Mouse (Mus musculus) urinary bladder, adult 18-20 months (tissue): ENCODE measurements around the gene Eml1.
A peak's percentile ranks its signal among the peaks of the same experiment; 100 is the strongest.

ENCODE experiments used
- DNase-seq, 2 experiments: peaks; one replicate each; pipeline ENCODE4 v3.0.0; 2022; ENCODE audit warnings: low spot score in 2 of 2, mixed read lengths in 2 of 2

The Eml1 gene

DNA sequence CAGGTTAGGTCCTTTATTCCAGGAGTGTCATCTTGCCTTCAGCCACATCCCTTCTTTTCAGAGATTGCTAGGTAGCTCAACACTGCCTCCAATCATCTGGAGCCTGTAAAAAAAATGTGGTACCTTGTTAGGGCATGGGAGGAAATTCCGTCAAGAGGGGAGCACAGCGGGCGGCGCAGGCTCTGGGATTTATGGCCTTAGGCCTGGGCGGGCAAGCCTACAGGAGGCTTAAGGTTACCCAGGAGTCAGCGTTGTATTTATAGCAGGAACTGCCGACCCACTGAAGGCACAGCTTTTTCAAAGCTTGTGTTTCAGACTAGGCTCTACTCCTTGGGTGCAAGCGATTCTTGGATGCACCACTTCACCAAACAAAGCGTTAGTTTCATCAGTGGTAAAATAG lies 2.9 kb downstream of the Eml1 start:
- no peak for DNase-seq

- DNase-seq = no peak
Observed at GRCm38 (mm10) chr12:108374689-108375088, 3.9 kb downstream of the Eml1 start.

- DNase-seq = no peak
Observed at GRCm38 (mm10) chr12:108378379-108379133, 7.8 kb downstream of the Eml1 start.

DNA sequence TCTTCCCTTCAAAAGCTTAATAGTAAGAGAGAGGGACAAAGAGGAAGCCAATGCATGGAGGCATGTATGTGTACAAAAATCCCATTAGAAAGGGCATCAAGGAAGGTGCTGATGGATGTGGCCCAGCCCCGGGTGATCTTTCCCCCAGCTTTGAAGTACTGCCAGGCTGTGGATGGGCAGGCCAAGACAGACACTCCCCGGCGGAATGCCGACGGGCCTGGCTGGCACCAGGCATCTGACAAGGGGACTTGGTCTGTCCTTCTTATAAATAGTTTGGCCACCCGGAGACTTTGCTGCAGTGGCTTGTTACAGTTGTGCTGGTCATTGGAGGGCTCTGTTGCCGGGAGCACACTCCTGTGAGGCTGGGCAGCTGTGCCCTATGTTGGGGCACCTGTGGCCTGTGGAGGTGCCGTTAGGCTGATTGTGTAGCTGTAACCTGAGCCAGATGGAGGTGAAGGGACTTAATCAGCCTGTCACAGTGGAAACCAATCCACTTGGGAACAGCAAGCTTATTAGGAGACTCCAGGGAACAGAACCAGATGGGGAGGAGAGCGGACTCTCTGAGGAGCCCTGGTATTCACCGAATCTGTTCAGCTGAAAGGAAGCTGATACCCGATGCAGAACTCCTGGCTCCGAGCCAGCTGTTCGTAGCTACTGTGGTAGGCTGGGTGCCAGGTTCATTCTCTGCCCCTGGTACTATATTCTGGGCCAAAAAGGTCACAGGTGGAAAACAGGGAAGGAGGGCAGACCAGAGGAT lies 15.9 kb downstream of the Eml1 start:
- no peak for DNase-seq

DNA sequence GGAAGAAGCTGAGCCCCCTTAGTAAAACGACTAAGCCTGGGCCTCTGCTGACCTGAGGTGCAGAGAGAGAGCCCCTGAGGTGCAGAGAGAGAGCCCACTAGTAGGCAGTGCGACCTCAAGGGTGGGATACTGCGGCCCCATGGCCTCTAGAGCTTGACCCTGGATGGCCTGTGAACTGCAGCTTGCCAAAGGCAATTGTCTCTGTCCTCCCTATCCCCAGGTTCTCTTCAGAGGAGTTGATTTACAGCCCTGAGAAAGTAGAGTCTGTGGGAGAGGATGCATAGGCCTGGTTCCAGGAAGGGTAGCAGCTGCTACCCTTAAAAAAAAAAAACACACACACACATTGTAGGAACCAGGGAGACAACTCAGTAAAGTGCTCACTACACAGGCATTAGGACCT lies 19.0 kb downstream of the Eml1 start:
- no peak for DNase-seq

GRCm38 (mm10) chr12:108392254-108393044 lies 21.7 kb downstream of the Eml1 start:
- no peak for DNase-seq

GRCm38 (mm10) chr12:108393082-108393481 lies 22.3 kb downstream of the Eml1 start:
- DNase-seq = no peak

- DNase-seq = peak; percentile 71 to 87
Observed at GRCm38 (mm10) chr12:108393637-108394036, 22.9 kb downstream of the Eml1 start.

DNA sequence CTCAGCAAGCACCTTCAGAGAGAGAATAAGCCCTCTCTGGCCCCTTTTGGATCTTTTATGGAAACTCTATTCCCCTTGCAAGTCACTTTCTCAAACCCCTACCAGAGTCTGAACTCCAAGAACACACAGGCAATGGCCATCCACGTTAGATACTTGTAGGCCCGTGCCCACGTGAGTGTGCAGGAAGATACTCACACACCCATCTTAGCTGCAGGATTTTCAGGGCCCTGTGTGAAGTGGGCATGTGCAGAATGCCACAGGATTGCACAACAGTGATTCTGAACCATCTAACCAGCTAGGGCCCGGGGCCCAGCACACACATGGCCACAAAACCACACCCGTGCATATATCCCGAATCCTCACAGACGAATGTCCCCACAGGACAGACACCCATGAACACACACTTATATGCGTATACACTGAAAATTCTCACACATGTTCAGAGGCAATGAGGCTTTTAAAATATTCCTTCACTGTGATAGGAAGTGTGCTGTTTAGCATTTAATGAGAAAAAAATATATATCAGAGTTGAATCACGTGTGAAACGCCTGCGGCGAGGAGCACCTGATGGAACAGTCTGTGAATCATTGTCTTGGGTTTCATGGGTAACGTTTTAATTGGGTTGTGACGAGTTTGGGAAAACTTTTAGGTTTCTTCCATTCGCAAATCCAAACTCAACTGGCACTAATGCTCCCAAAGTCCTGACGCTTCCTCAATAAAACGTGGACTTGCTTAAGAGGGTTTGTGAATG lies 24.0 kb downstream of the Eml1 start:
- DNase-seq = no peak

GRCm38 (mm10) chr12:108395285-108395660 lies 24.5 kb downstream of the Eml1 start:
- DNase-seq = no peak

DNA sequence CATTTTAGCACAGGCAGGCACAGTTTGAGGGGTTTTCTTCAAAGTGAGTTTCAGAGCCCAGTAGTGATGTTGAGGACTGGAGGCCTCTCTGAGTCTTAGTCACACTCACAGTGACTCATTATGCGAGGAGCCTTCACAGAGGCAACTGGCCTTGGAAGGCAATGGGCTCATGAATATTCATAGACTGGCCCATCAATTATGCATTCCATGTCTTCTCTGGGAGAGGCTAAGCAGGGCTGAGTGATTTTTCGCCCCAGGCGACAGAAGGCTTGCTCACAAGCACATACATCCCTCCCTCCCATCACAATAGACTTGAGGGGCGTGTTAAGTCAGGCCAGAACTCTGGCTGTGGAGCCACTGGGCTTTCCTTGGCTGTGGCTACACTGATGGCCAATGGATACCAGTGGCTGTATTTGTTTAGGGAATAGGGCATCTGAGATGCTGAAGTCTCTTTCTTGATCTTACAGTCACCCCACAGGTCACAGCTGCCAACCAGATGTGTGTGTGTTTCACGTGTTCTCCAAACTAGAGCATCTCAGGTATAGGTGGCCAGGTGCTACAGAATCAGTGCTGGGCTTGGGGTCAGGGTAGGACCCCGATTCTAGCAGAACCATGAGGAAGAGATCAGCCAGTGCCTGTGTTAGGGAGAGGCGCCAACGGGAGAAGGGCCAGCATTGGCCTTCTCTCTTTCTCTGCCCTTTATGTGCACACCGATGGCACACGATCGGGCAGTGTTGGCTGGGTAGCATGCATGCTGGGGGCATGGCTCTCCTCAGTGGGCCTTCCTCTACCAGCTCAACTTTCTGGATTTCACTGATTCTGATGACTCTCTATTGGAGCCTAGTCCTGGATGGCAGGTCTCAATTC lies 25.6 kb downstream of the Eml1 start:
- DNase-seq = no peak

DNA sequence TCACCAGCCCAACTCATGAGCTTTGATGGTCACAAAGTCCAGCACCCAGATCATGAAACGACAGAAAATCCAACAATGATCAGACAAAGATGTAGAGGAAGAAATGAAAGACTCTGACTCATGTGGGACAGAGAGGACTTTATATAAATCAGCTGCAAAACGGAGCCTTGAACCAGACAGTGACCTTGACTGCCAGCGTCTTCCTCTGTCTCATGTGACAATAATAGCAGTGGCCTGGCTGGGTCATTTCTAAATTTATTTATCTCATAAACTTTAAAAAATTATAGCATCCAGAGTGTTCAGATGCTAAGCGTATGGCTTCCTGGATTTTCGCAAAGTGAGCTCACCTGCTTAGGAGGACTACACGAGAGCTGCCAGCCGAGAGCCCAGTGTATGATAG lies 27.9 kb downstream of the Eml1 start:
- DNase-seq = no peak

DNA sequence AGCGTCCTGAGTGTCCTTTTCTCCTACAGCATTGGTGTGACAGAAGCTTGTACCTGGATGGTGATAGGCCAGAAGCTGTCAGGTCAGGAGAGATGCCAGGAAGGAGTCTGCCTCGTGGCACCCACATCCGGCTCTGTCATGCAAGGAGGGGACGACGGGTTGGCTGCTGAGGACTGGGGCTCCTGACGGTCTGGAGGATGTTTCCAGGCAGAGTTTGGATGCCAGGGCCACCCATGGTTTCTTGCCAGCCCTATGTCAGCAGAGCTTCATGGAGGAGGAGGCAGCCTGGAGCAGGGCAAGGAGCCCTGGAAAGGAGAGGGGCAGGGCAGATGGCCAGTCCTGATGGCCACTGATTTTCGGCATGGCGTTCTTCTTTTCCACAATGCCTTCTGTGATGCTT lies 28.4 kb downstream of the Eml1 start:
- DNase-seq = no peak

DNA sequence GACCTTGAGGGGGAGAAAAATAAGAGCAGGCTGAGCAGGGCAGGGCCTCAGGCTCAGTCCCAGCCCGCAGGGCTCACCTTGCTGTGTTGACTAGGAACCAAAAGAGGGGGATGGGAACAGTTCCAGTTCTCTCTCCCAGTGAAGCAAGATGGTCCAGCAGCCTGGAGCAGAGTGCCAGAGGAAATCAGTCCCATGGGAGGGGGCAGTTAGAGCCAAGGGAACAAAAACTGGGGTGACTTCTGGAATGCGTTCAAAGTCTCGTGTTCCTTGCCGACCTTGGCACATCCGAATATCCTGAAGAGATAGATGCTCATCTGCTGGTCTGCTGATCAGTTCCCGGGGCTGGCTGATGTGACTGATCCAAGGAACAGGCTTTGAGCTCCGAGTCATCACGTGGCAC lies 30.2 kb downstream of the Eml1 start:
- no peak for DNase-seq

- DNase-seq = peak in 1 of 2 experiments; percentile 48
Observed at GRCm38 (mm10) chr12:108403957-108404356, 33.2 kb downstream of the Eml1 start.

DNA sequence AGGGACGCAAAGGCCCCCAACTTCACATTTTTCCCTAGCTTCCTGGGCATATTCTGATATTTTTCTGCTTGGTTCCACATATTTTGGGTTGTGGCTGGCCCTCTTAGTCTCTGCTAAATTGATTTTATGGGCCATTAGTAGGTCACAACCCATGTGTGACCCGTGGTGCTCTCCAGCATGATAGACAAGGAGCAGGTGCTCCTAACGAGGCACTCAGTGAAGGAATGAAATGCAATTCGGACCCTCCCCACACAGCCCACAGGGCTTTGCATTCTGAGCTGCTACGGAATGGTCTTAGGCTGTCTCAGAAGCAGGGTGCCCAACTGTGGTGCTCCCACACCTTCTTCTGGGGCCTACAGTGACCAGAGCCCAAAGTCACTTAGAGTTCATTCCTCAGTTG lies 38.3 kb downstream of the Eml1 start:
- no peak for DNase-seq

DNA sequence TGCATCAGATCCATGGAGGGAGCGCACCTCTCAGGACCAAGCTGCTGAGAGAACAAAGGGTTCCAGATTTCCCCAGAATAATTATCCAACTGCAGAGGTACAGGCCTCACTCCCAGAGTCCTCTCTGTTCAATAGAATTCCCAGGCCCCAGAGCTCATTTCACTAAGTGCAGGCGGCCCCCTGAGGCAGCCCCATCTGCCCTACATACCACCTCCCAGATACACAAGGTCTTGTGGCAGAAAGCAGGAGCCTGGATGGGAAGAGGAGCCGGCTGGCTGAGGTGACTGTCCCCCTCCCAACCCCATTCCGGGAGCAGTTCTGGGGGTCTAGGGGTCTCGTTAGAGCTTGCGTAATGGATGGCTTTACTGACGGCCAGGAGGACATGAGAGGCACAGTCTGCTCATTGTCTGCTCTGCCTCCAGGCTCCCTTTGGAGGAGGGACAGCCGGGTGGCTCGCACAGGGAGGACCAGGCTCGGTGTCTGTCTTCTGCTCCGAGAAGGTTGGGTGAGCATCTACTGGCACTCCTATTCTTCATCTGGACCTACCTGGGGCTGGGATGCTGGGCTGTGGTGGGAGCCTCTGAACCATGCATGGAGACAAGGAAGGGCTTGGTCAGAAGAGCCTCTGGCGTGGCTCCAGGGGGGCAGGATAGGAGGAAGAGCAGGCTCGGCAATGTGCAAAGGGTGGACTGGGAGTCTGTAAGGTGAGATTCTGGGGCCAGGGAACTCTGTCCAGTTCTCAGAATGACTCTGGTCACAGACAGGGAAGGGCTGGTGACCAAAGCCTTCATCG lies 39.9 kb downstream of the Eml1 start:
- no peak for DNase-seq

DNA sequence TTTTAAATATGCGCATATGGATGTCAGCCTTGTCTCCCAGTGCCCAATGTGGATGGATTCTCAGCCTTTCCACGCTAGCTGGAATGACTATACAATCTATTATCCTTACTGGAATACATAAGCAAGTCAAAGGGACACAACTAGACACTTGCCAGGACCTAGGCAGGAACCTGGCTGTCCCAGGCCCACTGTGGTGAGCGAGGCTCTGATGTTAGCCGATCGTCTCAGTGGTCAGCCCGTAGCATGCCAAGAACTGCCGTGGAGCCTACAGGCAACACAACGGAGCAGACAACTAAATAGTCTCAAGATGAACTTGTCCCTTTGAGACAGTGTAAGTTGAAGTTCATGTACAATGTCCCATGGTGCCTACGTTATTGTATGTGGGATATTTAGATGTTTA lies 44.2 kb downstream of the Eml1 start:
- DNase-seq = no peak

DNA sequence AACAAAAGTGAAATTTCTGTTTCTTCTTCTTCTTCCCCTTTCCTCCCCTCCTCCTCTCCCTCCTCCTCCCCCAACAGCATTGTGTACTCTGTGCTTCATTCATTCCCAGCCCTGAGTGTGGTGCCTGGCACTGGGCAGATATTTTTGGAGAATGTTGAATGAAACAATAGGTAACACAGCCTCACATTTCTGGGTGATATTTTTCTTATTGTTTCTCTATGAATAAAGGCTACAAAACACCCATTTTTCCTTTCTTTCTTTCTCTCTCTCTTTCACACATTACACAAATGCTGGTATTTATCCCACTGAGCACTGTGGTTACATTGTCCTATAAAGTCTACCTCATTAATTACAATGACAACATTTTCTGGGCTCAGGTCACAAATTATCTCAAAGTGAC lies 48.8 kb downstream of the Eml1 start:
- DNase-seq = no peak

GRCm38 (mm10) chr12:108421477-108421876 lies 50.7 kb downstream of the Eml1 start:
- no peak for DNase-seq
